29 mouse cellular contexts compared by ENCODE assay signal in genomic region chr17:6066021-6066420, GRCm38 (mm10). TPM values are rescaled to one million over a fixed set of nuclear protein-coding genes. Genes with fewer than 3 reads are reported as not detected.
DNase-seq lines count a peak whose midpoint lies in the region; ATAC-seq and TF ChIP-seq lines count a peak whose summit lies in the region.
"Had no signal": no experiment of that assay in that cellular context is flagged by ENCODE, and none has a peak within 500 bp of the region (broad histone marks: within the 10 kb centered on the region; RNA-seq: fewer than 3 reads in every experiment).

No protein-coding gene starts in this region.

- H3K27ac ChIP-seq in forebrain, embryonic 12.5 days = no peak overlapping the region
- H3K27ac ChIP-seq: hindbrain, embryonic 13.5 days; macrophage had no signal

- ATAC-seq in forebrain, embryonic 12.5 days (ENCODE audit: low FRiP score) = no peak
- ATAC-seq: forebrain, postnatal 0 days; intestine, embryonic 16.5 days; lung, postnatal 0 days; Patski had no signal

- peaks cover 50% of the 10 kb centered on the region for H3K36me3 ChIP-seq in forebrain, embryonic 12.5 days (replicated peaks)

- no peak overlapping the region for H3K4me2 ChIP-seq in forebrain, embryonic 12.5 days
- H3K4me2 ChIP-seq: heart, embryonic 11.5 days; hindbrain, embryonic 13.5 days had no signal

- no peak for TF ChIP-seq CTCF in lung, adult 2 months (IDR thresholded peaks at IDR 0.05; ENCODE audit: insufficient read depth, low read length)

- 77% methylated on average over 2 of the region's 2 CpGs for WGBS in lung, adult 2 months
- WGBS in forebrain, embryonic 12.5 days = 79% methylated on average over 2 of the region's 2 CpGs

- DNase-seq in adrenal gland, adult (ENCODE audit: inconsistent age in 2 of 2, low spot score in 1 of 2) = peak; percentile 52 to 86
- no peak for DNase-seq in adrenal gland, adult 18-20 months (ENCODE audit: low spot score in 2 of 2)
- DNase-seq in lung, postnatal 36 days = peak; percentile 25
- DNase-seq in lung, adult 2 months = no peak
- peak; percentile 28 for DNase-seq in fat pad, adult 2 months (ENCODE audit: extremely low read depth, low read depth, low spot score)
- DNase-seq in layer of hippocampus, adult 8-10 months (ENCODE audit: low spot score in 2 of 2) = no peak
- DNase-seq: cerebellum, adult 8-10 months; cerebellum, postnatal 25 days; forebrain, postnatal 0 days; gastrocnemius, postnatal 14 days; heart, adult 18-20 months; heart, postnatal 4 days; kidney, adult 9 months; kidney, postnatal 10 days; layer of hippocampus, adult 9-11 months; liver; midbrain, embryonic 14.5 days; retina, postnatal 1 day; right cerebral cortex, postnatal 14 days; spleen, adult 18-20 months; thymus, postnatal 14 days had no signal

- H3K4me3 ChIP-seq in lung, adult 2 months (replicated peaks; ENCODE audit: extremely low read depth, low read depth, low read length) = no peak overlapping the region
- no peak overlapping the region for H3K4me3 ChIP-seq in forebrain, embryonic 12.5 days (replicated peaks)
- H3K4me3 ChIP-seq: hindbrain, embryonic 13.5 days had no signal

- no peaks in the 10 kb centered on the region for H3K9me3 ChIP-seq in forebrain, embryonic 12.5 days
- H3K9me3 ChIP-seq: G1E; hindbrain, embryonic 13.5 days had no signal

- no peaks in the 10 kb centered on the region for H3K27me3 ChIP-seq in forebrain, embryonic 12.5 days
- H3K27me3 ChIP-seq: hindbrain, embryonic 13.5 days; Patski had no signal

- H3K4me1 ChIP-seq in lung, adult 2 months (ENCODE audit: control insufficient read depth, insufficient read depth, low read length) = no peaks in the 10 kb centered on the region
- H3K4me1 ChIP-seq in forebrain, embryonic 12.5 days = no peaks in the 10 kb centered on the region
- H3K4me1 ChIP-seq: hindbrain, embryonic 13.5 days had no signal

- TF ChIP-seq POLR2A in lung, adult 2 months (IDR thresholded peaks at IDR 0.05; ENCODE audit: borderline replicate concordance, extremely low read depth, low read depth, low read length) = no peak

- no peak overlapping the region for H3K9ac ChIP-seq in forebrain, embryonic 12.5 days
- H3K9ac ChIP-seq: forebrain, postnatal 0 days; hindbrain, embryonic 13.5 days had no signal

RNA-seq across cellular contexts. Expression of gene Serac1, which starts 13.5 kb away (rescaled TPM):
- 1 to 10 TPM; 7.1 to 8.2 TPM for total RNA-seq in adrenal gland, adult 18-20 months (2021)
- 3.2 and 5.5 TPM in 2 replicates for polyA plus RNA-seq in lung, adult 2 months (2012; rRNA removed)
- total RNA-seq in layer of hippocampus, adult 8-10 months (2022) = 10 to 100 TPM; 15.7 to 23.6 (median 18.8) TPM
- 12.4 and 12.7 TPM in 2 replicates for polyA plus RNA-seq in forebrain, embryonic 12.5 days (2016; fragmentation: Nextera tagmentation; extraction: Ambion mirVana)

RNA-seq across cellular contexts. Expression of gene Gtf2h5, which starts 13.6 kb away (rescaled TPM):
- 10 to 100 TPM; 82.9 to 86.3 TPM for total RNA-seq in adrenal gland, adult 18-20 months (2021)
- polyA plus RNA-seq in lung, adult 2 months (2012; rRNA removed) = 11.4 and 17.3 TPM in 2 replicates
- 100 to 1,000 TPM; 106 to 122 (median 113) TPM for total RNA-seq in layer of hippocampus, adult 8-10 months (2022)
- polyA plus RNA-seq in forebrain, embryonic 12.5 days (2016; fragmentation: Nextera tagmentation; extraction: Ambion mirVana) = 169 and 171 TPM in 2 replicates

RNA-seq across cellular contexts. Expression of gene Tulp4, which starts 40.2 kb away (rescaled TPM):
- total RNA-seq in adrenal gland, adult 18-20 months (2021) = 10 to 100 TPM; 77.4 to 85.5 TPM
- polyA plus RNA-seq in lung, adult 2 months (2012; rRNA removed) = 67.0 and 70.0 TPM in 2 replicates
- 100 to 1,000 TPM; 325 to 332 (median 330) TPM for total RNA-seq in layer of hippocampus, adult 8-10 months (2022)
- 111 and 117 TPM in 2 replicates for polyA plus RNA-seq in forebrain, embryonic 12.5 days (2016; fragmentation: Nextera tagmentation; extraction: Ambion mirVana)

Comparison
In these comparisons a context has a peak if more than half of its experiments do, and no peak if none do; other contexts are left out.
1. DNase-seq: peak in adrenal gland, adult (2 of 2), lung, postnatal 36 days (single experiment) and fat pad, adult 2 months (single experiment); none in adrenal gland, adult 18-20 months (0 of 2), lung, adult 2 months (single experiment) and layer of hippocampus, adult 8-10 months (0 of 2).